Mouse (Mus musculus) forebrain, embryonic 13.5 days (tissue): ENCODE measurements around the gene Espn. TPM values are rescaled to one million over a fixed set of nuclear protein-coding genes. Genes with fewer than 3 reads are reported as not detected.

Source experiments
- polyA plus RNA-seq: library from polyadenylated mRNA; unstranded; fragments of >200 nt; fragmentation: Nextera tagmentation; extraction: Ambion mirVana; gene quantifications from 2 replicates; pipeline ENCODE4 v1.2.1, GENCODE M21; 2015

Espn gene
- polyA plus RNA-seq, 1 experiment from 2014 or later = 0.13 TPM

Other genes starting within 250 kb of the Espn start
- 77.0 and 89.2 TPM in 2 replicates for gene Dnajc11, start 218.7 kb downstream of the Espn start, polyA plus RNA-seq
- gene Thap3, start 163.4 kb downstream of the Espn start, polyA plus RNA-seq = 39.6 and 40.6 TPM in 2 replicates
- 17.6 and 19.4 TPM in 2 replicates for gene Phf13, start 156.1 kb downstream of the Espn start, polyA plus RNA-seq
- 2.7 and 3.0 TPM in 2 replicates for gene Klhl21, start 143.6 kb downstream of the Espn start, polyA plus RNA-seq
- gene Zbtb48, start 124.7 kb downstream of the Espn start, polyA plus RNA-seq = 18.5 and 25.2 TPM in 2 replicates
- gene Tas1r1, start 113.8 kb downstream of the Espn start, polyA plus RNA-seq = 0.53 and 0.83 TPM in 2 replicates
- gene Nol9, start 113.0 kb downstream of the Espn start, polyA plus RNA-seq = 22.5 and 25.8 TPM in 2 replicates
- gene Plekhg5, start 79.9 kb downstream of the Espn start, polyA plus RNA-seq = 8.4 and 9.2 TPM in 2 replicates
- gene Tnfrsf25, start 36.4 kb downstream of the Espn start, polyA plus RNA-seq = 0.38 and 0.88 TPM in 2 replicates
- gene Hes2, start 6.5 kb upstream of the Espn start, polyA plus RNA-seq = not detected in 2 replicates
- 126 and 135 TPM in 2 replicates for gene Acot7, start 25.8 kb upstream of the Espn start, polyA plus RNA-seq
- gene Gpr153, start 121.9 kb upstream of the Espn start, polyA plus RNA-seq = 2.2 and 3.2 TPM in 2 replicates
- not detected in 2 replicates for gene Hes3, start 139.3 kb upstream of the Espn start, polyA plus RNA-seq
- gene Icmt, start 144.9 kb upstream of the Espn start, polyA plus RNA-seq = 13.4 and 16.8 TPM in 2 replicates
- gene Rnf207, start 166.6 kb upstream of the Espn start, polyA plus RNA-seq = 1.7 and 2.0 TPM in 2 replicates
- 265 and 331 TPM in 2 replicates for gene Rpl22, start 173.4 kb upstream of the Espn start, polyA plus RNA-seq
- gene Chd5, start 186.3 kb upstream of the Espn start, polyA plus RNA-seq = 20.1 and 21.0 TPM in 2 replicates